Mouse (Mus musculus) bone marrow, adult 2 months (tissue): ENCODE results near the gene H2-Eb1. TPM values are rescaled to one million over a fixed set of nuclear protein-coding genes. Genes with fewer than 3 reads are reported as not detected.

Experiments used
- H3K27ac ChIP-seq: fragments of 200-500 bp; 2 replicates; pipeline ENCODE4 v1.5.1; 2012; ENCODE audit warnings: low read depth, mild to moderate bottlenecking, control low read depth, inconsistent platforms, low read length; ENCODE audit not compliant: control insufficient read depth, poor library complexity, insufficient read depth
- H3K4me1 ChIP-seq: fragments of 200-500 bp; 2 replicates; pipeline ENCODE4 v1.6.1; 2011; ENCODE audit warnings: low read length; ENCODE audit not compliant: control insufficient read depth, insufficient read depth
- H3K4me3 ChIP-seq: fragments of 200-500 bp; replicated peaks from 2 replicates; pipeline ENCODE3; 2011; ENCODE audit warnings: mild to moderate bottlenecking, low read depth, low read length, control low read depth; ENCODE audit not compliant: control insufficient read depth
- CTCF ChIP-seq: fragments of 200-500 bp; IDR thresholded peaks from 2 replicates; pipeline ENCODE4 v1.5.1; 2011; ENCODE audit warnings: low read length, control low read depth; ENCODE audit not compliant: control insufficient read depth, insufficient read depth
- POLR2A ChIP-seq: fragments of 200-500 bp; IDR thresholded peaks from 2 replicates; pipeline ENCODE4 v1.6.1; 2011; ENCODE audit warnings: low read depth, mild to moderate bottlenecking, control low read depth, low read length, borderline replicate concordance; ENCODE audit not compliant: control insufficient read depth
- WGBS: fragments of 180-500 bp; shearing (Covaris S2); methylation state at CpG from one replicate; pipeline ENCODE4 v1.1.7; 2018; 5-methylcytosine and 5-hydroxymethylcytosine counted together
- polyA plus RNA-seq: library from polyadenylated mRNA; stranded (reverse); fragments of >200 nt; gene quantifications from 2 replicates; pipeline ENCODE4 v1.2.4, GENCODE M21; 2011; ENCODE audit warnings: low replicate concordance; ENCODE audit not compliant: missing spikeins, insufficient read depth, insufficient read length

Gene H2-Eb1
- 32.6 and 82.7 TPM in 2 replicates for polyA plus RNA-seq

GRCm38 (mm10) chr17:34305380-34306030 is at the start of gene H2-Eb1:
Gene H2-Eb1, plus strand, starts transcription at chr17:34305867.
- Histone ChIP-seq H3K4me3 (peak within 1 kb of the TSS; percentile 53), H3K4me1 (peaks cover 1% of the 10 kb centered on the region; the same call in 1 of the 2 replicates), H3K27ac (peak within 1 kb of the TSS; percentile 84)
- no peak for TF ChIP-seq CTCF
- 0 out of 2 replicates have a peak, but pooled peaks have one; percentile 33 for TF ChIP-seq POLR2A

GRCm38 (mm10) chr17:34256501-34256900 is 49.2 kb upstream of the H2-Eb1 start:
- Histone ChIP-seq H3K4me1 (no peaks in the 10 kb centered on the region; the same call in 1 of the 2 replicates), H3K4me3 (no peak overlapping the region), H3K27ac (no peak overlapping the region)
- 70% methylated on average over 5 of the region's 5 CpGs for WGBS
- TF ChIP-seq POLR2A (no peak), CTCF (no peak)

- 54% methylated on average over 11 of the region's 11 CpGs for WGBS
- Histone ChIP-seq H3K27ac (peak within 1 kb of the TSS; percentile 18; the same call in 1 of the 2 replicates), H3K4me3 (no peak within 1 kb of the TSS), H3K4me1 (no peaks in the 10 kb centered on the region; the same call in 1 of the 2 replicates)
- TF ChIP-seq POLR2A (no peak), CTCF (no peak)
Measured at GRCm38 (mm10) chr17:34257594-34258375, 47.9 kb upstream of the H2-Eb1 start, which contains the start of gene H2-Ab1. Gene H2-Ab1, plus strand, starts transcription at chr17:34257689.

GRCm38 (mm10) chr17:34260551-34260950 is 45.1 kb upstream of the H2-Eb1 start:
- no peak for TF ChIP-seq POLR2A
- TF ChIP-seq CTCF: no peak
- Histone ChIP-seq H3K4me3 (no peak overlapping the region), H3K4me1 (peaks cover 2% of the 10 kb centered on the region), H3K27ac (no peak overlapping the region)
- WGBS: 45% methylated on average over 5 of the region's 5 CpGs

- Histone ChIP-seq H3K27ac (peak overlapping the region; percentile 87), H3K4me1 (peaks cover 2% of the 10 kb centered on the region), H3K4me3 (no peak overlapping the region)
- WGBS: 24% methylated on average over 4 of the region's 4 CpGs
- TF ChIP-seq POLR2A (no peak), CTCF (no peak)
Measured at GRCm38 (mm10) chr17:34261502-34261901, 44.2 kb upstream of the H2-Eb1 start.

- TF ChIP-seq CTCF (no peak), POLR2A (peak; percentile 48; the same call in 1 of the 2 replicates)
- WGBS: under 1% methylated on average over 8 of the region's 8 CpGs
- Histone ChIP-seq H3K27ac (peak overlapping the region; percentile 79), H3K4me1 (peaks cover 2% of the 10 kb centered on the region), H3K4me3 (peak overlapping the region; percentile 93)
Measured at GRCm38 (mm10) chr17:34263068-34263467, 42.6 kb upstream of the H2-Eb1 start.

GRCm38 (mm10) chr17:34263811-34264371 is 41.8 kb upstream of the H2-Eb1 start:
- 7% methylated on average over 14 of the region's 14 CpGs for WGBS
- peak overlapping the region; percentile 6; the same call in 1 of the 2 replicates for H3K27ac ChIP-seq
- H3K4me1 ChIP-seq: peaks cover 2% of the 10 kb centered on the region
- TF ChIP-seq CTCF (peak; percentile 31; the same call in 1 of the 2 replicates), POLR2A (no peak)
- H3K4me3 ChIP-seq: peak overlapping the region; percentile 93
